Mouse (Mus musculus): Measurements from ENCODE around the gene Klk1b27. TPM values are rescaled to one million over a fixed set of nuclear protein-coding genes. Genes with fewer than 3 reads are reported as not detected.

Gene Klk1b27
- polyA plus RNA-seq (2015; fragmentation: Nextera tagmentation; extraction: Ambion mirVana): not detected in 2 replicates

DNA sequence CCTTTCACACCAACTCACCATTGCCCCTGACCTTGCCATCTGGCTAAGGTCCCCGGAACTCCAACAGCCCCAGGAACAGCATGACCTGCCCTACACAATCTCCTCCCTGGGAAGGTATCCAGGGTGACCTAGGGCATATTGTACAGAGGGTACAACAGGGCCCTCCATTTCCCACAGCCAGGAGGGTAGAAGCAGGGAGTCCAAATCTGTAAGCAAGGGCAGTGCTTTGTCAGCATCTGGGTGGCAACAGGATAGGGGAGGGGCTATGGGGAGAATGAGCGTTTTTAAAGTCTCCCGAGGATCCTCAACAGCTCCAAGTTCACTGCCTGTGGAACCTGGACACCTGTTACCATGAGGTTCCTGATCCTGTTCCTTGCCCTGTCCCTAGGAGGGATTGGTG is at the start of gene Klk1b27:
Gene Klk1b27 (plus strand): TSS at position 301 of the 400 bp plus-strand sequence.

DNA sequence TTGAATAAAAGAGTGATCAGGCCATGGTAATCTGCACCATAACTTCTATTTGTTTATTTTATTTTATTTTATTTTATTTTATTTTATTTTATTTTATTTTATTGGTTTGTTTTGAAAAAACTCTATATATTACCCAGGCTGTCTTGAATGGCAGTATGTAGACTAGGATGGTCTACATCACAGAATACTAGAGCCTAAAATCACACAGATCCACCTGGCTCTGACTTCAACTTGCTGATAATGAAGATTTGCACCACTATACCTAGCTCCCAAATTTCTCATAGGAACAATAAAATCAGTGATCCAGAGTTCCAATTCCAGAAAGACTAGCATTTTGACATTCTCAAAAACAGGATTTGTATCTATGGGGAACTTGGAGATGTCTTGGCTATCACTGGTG is 40.2 kb upstream of the Klk1b27 start, which contains the start of gene Klk1b26:
Gene Klk1b26 (plus strand): TSS at position 301 of the 400 bp plus-strand sequence.

DNA sequence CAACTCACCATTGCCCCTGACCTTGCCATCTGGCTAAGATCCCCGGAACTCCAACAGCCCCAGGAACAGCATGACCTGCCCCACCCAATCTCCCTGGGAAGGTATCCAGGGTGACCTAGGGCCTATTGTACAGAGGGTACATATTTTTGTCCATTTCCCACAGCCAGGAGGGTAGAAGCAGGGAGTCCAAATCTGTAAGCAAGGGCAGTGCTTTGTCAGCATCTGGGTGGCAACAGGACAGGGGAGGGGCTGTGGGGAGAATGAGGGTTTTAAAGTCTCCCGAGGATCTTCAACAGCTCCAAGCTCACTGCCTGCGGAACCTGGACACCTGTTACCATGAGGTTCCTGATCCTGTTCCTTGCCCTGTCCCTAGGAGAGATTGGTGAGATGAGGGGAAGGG is 49.9 kb downstream of the Klk1b27 start, which contains the start of gene Klk1b21:
Gene Klk1b21 (plus strand): TSS at position 301 of the 400 bp plus-strand sequence.

Other genes with a start within 250 kb of the Klk1b27 start
- gene Klk7, start 241.0 kb upstream of the Klk1b27 start, polyA plus RNA-seq (2015; fragmentation: Nextera tagmentation; extraction: Ambion mirVana): 8.1 TPM in 1 of 2 replicates, not detected in the other
- gene Klk6, start 227.8 kb upstream of the Klk1b27 start, polyA plus RNA-seq (2015; fragmentation: Nextera tagmentation; extraction: Ambion mirVana): not detected in 2 replicates
- 8.0 TPM in 1 of 2 replicates, not detected in the other for gene Klk5, start 210.3 kb upstream of the Klk1b27 start, polyA plus RNA-seq (2015; fragmentation: Nextera tagmentation; extraction: Ambion mirVana)
- gene Klk4, start 171.1 kb upstream of the Klk1b27 start, polyA plus RNA-seq (2015; fragmentation: Nextera tagmentation; extraction: Ambion mirVana): not detected in 2 replicates
- not detected in 2 replicates for gene Klk15, start 118.5 kb upstream of the Klk1b27 start, polyA plus RNA-seq (2015; fragmentation: Nextera tagmentation; extraction: Ambion mirVana)
- gene Klk1b8, start 101.6 kb upstream of the Klk1b27 start, polyA plus RNA-seq (2015; fragmentation: Nextera tagmentation; extraction: Ambion mirVana): 0.46 and 1.1 TPM in 2 replicates
- gene Klk1b1, start 85.5 kb upstream of the Klk1b27 start, polyA plus RNA-seq (2015; fragmentation: Nextera tagmentation; extraction: Ambion mirVana): not detected in 2 replicates
- 0.16 and 0.23 TPM in 2 replicates for gene Klk1b9, start 76.2 kb upstream of the Klk1b27 start, polyA plus RNA-seq (2015; fragmentation: Nextera tagmentation; extraction: Ambion mirVana)
- not detected in 2 replicates for gene Klk1b11, start 56.4 kb upstream of the Klk1b27 start, polyA plus RNA-seq (2015; fragmentation: Nextera tagmentation; extraction: Ambion mirVana)
- gene Klk1b26, start 40.1 kb upstream of the Klk1b27 start, polyA plus RNA-seq (2015; fragmentation: Nextera tagmentation; extraction: Ambion mirVana): 17.1 and 21.7 TPM in 2 replicates
- gene Klk1b21, start 50.0 kb downstream of the Klk1b27 start, polyA plus RNA-seq (2015; fragmentation: Nextera tagmentation; extraction: Ambion mirVana): not detected in 2 replicates
- not detected in 2 replicates for gene Klk1b22, start 60.4 kb downstream of the Klk1b27 start, polyA plus RNA-seq (2015; fragmentation: Nextera tagmentation; extraction: Ambion mirVana)
- 0.10 and 0.24 TPM in 2 replicates for gene Klk1b16, start 84.5 kb downstream of the Klk1b27 start, polyA plus RNA-seq (2015; fragmentation: Nextera tagmentation; extraction: Ambion mirVana)
- gene Klk1b24, start 135.9 kb downstream of the Klk1b27 start, polyA plus RNA-seq (2015; fragmentation: Nextera tagmentation; extraction: Ambion mirVana): not detected in 2 replicates
- not detected in 2 replicates for gene Klk1b3, start 145.9 kb downstream of the Klk1b27 start, polyA plus RNA-seq (2015; fragmentation: Nextera tagmentation; extraction: Ambion mirVana)
- not detected in 2 replicates for gene Klk1b4, start 155.1 kb downstream of the Klk1b27 start, polyA plus RNA-seq (2015; fragmentation: Nextera tagmentation; extraction: Ambion mirVana)
- not detected in 2 replicates for gene Klk1b5, start 163.7 kb downstream of the Klk1b27 start, polyA plus RNA-seq (2015; fragmentation: Nextera tagmentation; extraction: Ambion mirVana)
- 0.24 TPM in 1 of 2 replicates, not detected in the other for gene Klk1, start 173.1 kb downstream of the Klk1b27 start, polyA plus RNA-seq (2015; fragmentation: Nextera tagmentation; extraction: Ambion mirVana)
- not detected in 2 replicates for gene Gm36864, start 183.9 kb downstream of the Klk1b27 start, polyA plus RNA-seq (2015; fragmentation: Nextera tagmentation; extraction: Ambion mirVana)
- 0.46 and 1.0 TPM in 2 replicates for gene 1700028J19Rik, start 194.4 kb downstream of the Klk1b27 start, polyA plus RNA-seq (2015; fragmentation: Nextera tagmentation; extraction: Ambion mirVana)
- 46.6 and 50.7 TPM in 2 replicates for gene 2410002F23Rik, start 194.4 kb downstream of the Klk1b27 start, polyA plus RNA-seq (2015; fragmentation: Nextera tagmentation; extraction: Ambion mirVana)
- gene Acp4, start 205.1 kb downstream of the Klk1b27 start, polyA plus RNA-seq (2015; fragmentation: Nextera tagmentation; extraction: Ambion mirVana): 1.9 and 2.3 TPM in 2 replicates
- not detected in 2 replicates for gene Gm15517, start 209.2 kb downstream of the Klk1b27 start, polyA plus RNA-seq (2015; fragmentation: Nextera tagmentation; extraction: Ambion mirVana)